Mouse (Mus musculus) testis, adult 2 months (tissue): Measurements from ENCODE around the gene Pias4.
A peak's percentile ranks its signal among the peaks of the same experiment; 100 is the strongest.

Source experiments
- CTCF ChIP-seq: fragments of 200-500 bp; IDR thresholded peaks from 2 replicates; pipeline ENCODE4 v1.5.1; 2012; ENCODE audit warnings: low read depth, mild to moderate bottlenecking, inconsistent platforms, low read length, moderate library complexity; ENCODE audit not compliant: control insufficient read depth, insufficient read depth, insufficient replicate concordance
- POLR2A ChIP-seq: fragments of 200-500 bp; IDR thresholded peaks from 2 replicates; pipeline ENCODE4 v1.6.1; 2012; ENCODE audit warnings: low read depth, mild to moderate bottlenecking, inconsistent platforms, low read length, moderate library complexity; ENCODE audit not compliant: control insufficient read depth

DNA sequence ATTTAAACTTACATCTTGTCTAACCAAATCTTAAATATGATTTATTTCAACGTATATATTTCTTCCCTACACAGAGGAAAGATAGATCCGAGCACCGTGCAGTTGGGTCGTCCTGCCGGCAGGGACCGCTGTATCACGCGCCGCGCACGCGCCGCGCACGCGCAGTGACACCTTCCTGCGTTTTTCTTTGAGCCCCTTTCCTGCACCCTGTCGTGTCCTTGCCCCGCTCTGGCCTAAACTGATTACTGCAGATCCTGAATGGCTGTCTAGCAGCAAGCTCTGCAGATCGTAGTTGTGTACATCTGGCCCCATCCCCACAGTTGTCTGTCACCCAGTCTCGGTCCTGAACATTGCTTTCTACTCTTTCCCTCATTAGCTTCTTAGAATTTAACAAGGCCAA lies 5.4 kb upstream of the Pias4 start:
- TF ChIP-seq POLR2A (peak; percentile 51; the same call in 1 of the 2 replicates), CTCF (peak; percentile 82; the same call in 1 of the 2 replicates)
